Mouse (Mus musculus): ENCODE measurements at regions not wholly inside any gene's neighbourhood (a gene's known extent, or its start where the extent isn't known, plus 50 kb on each side); places are given as distances from the start of the nearest gene placed in this dataset.

DNA sequence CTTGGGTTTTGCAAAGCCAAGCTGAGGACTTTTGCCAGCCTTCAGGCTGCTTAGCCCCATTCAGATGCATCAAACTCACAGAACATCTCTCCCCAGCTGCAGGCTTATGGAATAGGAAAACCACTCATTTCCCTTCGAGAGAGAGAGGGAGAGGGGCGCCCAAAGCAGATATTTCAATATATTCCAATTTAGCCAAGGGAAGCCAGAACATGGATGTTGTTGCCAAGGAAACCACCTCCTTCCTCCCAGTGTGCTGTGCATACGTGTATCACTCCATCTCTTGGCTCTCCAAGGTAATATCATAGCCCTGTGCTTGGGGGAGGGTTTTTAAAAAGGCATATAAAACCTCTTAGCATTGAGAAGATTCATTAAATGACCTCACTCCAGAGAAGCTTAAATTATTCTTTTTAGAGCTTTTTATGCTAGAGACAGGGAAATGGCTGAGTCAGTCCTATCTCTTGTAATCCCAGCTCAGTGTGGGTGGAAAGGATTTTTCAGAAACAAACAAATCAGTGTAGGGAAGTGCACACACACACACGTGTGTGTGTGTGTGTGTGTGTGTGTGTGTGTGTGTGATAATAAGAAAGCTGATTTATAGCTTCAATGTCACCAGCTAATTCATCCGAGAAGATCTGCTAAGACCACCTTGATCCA is 245.1 kb downstream of the Rps24 start:
- DNase-seq (ENCODE audit: low read depth, low spot score): no peak

- DNase-seq (ENCODE audit: low read depth, low spot score): no peak
Measured at GRCm38 (mm10) chr14:24733326-24733725, 246.4 kb downstream of the Rps24 start.

- DNase-seq (ENCODE audit: low read depth, low spot score): no peak
Measured at GRCm38 (mm10) chr14:24738869-24739268, 251.9 kb downstream of the Rps24 start.

GRCm38 (mm10) chr14:24744451-24744850 is 257.5 kb downstream of the Rps24 start:
- DNase-seq (ENCODE audit: low read depth, low spot score): no peak

- DNase-seq (ENCODE audit: low read depth, low spot score): no peak
Measured at GRCm38 (mm10) chr14:24745730-24746129, 258.8 kb downstream of the Rps24 start.

- no peak for DNase-seq (ENCODE audit: low read depth, low spot score)
Measured at GRCm38 (mm10) chr14:24747471-24747795, 260.5 kb downstream of the Rps24 start.

DNA sequence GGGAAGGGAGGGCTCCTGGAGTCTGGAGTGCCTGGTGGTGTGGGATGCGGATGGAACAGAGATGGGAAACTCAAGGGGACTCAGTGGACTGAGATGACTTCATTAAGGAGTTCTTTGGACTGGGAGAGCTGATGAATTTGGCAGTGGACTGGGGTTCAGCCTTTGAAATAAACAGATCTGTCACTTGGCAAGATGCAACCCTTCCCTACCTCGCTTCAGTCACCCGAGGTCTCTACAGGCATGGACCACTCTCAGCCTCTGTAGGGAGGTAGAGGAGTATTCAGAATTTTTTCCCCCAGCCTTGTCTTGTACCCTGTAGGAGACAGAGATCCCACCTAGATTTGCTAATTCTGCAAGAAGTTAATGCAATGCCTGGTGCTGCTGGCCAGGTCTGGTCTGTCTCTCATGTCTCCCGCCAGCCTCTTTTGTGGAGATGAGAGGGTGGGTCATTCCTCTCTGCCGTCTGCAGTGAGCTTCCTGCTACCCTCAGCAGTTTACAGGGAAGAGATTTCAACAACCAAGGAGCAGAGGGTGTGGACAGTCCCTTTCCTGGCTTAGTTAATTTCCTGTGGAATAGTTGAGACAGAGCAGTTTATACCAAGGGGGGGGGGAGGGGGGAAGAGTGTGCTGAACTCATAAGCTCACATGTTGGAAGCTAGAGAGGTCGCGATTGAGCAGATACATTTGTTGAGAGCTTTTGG is 261.0 kb downstream of the Rps24 start:
- no peak for DNase-seq (ENCODE audit: low read depth, low spot score)

DNA sequence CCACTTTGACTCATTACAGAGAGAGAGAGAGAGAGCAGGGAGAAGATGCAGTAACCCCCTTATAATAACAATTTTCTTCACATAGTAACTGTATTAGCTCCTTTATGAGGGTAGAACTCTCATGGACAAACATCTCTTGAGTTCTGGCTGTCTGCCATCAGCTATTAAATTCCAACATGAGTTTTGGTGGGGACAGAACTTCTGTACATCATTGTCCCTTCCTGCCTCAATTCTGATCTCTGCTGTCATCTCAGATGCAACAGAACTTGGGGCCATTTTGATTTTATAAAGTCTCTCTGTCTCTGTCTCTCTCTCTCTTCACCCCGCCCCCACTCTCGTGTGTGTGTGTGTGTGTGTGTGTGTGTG is 261.6 kb downstream of the Rps24 start:
- DNase-seq (ENCODE audit: low read depth, low spot score): no peak

DNA sequence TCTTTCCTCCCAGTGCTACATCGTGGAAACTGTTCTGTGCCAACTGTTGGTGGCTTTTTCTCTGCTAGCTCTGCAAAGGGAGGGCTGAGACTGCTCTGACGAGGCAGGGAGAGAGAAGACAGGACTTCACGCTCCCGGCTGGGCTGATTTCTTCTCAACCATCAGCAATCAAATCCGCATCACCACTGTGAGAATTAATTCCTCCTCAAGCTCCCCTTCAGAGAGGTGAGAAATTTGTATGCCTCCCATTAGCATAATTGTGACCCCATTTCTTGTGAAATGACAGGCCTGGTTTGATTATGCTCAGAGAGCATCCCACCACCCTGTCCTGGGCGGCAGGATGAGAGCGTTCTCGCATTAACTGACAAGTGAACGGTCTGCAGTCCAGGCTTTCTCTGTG is 262.4 kb downstream of the Rps24 start:
- DNase-seq (ENCODE audit: low read depth, low spot score): no peak

DNA sequence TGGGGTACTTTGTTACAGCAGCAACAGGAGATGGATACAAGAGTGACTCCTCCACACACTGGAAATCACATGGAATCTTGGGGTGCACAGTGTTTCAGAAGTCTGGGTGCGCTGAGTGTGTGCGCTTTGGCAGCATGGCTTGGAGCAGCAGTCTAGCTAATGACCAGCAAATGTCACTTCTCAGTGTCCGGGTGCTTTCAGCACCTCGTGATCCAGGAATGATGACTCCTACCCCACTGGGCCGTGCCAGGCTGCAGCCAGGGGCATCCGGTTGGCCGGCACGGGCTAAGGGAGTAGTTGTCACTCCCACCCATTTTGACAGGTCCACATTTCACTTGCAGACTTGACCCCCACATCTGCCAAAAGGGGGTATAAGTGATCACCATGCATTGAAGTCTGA is 264.3 kb downstream of the Rps24 start:
- no peak for DNase-seq (ENCODE audit: low read depth, low spot score)

DNA sequence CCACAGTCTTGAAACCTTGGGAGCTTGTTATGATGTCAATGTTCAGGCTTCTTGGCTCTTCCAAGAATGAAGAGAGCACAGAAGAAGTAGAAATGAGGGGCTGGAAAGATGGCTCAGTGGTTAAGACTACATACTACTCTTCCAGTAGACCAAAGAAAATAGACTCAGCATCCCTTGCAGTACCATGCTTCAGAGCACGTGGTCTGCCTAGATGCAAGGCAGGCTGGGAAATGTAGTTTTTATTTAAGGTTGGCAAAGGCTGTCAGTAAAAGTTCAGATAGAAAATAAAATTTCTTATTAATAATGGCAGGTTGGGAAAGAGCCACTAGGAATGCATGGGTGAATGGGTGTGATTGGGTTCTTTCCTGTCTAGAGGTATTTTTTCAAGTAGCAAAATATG is 267.8 kb downstream of the Rps24 start:
- no peak for DNase-seq (ENCODE audit: low read depth, low spot score)

- DNase-seq (ENCODE audit: low read depth, low spot score): no peak
Measured at GRCm38 (mm10) chr14:24755426-24756117, 268.6 kb downstream of the Rps24 start.

- no peak for DNase-seq (ENCODE audit: low read depth, low spot score)
Measured at GRCm38 (mm10) chr14:24757302-24757701, 270.4 kb downstream of the Rps24 start.

DNA sequence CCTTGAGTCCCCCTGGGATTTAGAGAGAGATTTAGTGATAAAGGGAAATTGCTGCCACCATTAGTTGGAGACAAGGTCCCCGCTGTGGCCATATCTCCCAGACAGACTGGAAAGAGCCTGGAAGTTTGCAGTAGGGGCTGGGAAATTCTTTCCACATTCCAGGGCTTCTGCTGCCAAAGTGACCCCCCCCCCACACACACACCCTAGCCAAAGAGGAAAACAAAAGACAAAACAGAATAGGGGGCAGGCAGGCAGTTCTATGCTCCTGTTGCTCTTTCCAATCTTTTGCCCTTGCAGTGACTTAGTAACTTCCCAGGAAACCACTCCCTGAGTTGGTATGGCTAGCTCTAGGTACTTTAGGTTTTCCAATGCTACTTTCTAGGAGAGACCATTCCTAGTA is 270.9 kb downstream of the Rps24 start:
- DNase-seq (ENCODE audit: low read depth, low spot score): no peak

- no peak for DNase-seq (ENCODE audit: low read depth, low spot score)
Measured at GRCm38 (mm10) chr14:24760926-24761325, 274.0 kb downstream of the Rps24 start.

DNA sequence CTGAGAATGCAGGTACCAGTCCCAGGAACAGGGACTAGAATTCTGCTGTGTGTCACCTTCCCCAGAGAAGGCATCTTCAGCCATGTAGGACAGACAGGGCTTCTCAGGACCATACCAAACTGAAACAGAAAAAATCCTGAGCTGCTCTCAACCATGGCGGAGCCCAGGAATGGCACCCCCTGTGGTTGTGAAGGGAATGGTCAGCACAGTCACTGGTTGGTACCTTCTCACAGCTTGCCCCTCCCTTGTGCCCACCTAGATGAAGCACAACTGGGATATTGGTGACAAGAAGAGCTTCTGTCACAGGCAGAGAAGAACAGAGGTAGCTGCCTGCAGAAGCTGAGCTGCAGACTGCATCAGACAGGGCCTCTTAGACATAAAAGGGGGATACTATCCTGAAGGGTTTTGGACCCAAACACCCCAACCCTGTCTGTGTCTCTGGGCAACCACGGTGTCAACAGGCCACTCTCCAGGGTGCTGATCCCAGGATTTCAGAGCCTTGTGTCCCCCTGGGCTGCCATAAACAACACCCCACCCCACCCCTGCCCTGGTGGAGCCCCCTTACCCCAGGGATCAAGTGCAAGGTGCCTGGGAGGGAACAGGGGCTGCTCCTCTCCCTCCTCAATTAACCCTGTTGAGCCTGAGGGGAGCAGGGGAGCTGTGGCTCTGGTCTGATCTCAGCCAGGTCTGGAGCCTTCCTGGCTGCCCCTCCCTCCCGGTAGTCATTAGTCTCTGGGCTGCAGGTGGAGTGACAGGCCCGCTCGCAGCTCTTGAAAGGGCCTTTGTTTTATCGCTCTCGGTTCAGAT is 275.7 kb downstream of the Rps24 start:
- DNase-seq (ENCODE audit: low read depth, low spot score): peak; percentile 58

GRCm38 (mm10) chr14:24763275-24763812 is 276.4 kb downstream of the Rps24 start:
- no peak for DNase-seq (ENCODE audit: low read depth, low spot score)

DNA sequence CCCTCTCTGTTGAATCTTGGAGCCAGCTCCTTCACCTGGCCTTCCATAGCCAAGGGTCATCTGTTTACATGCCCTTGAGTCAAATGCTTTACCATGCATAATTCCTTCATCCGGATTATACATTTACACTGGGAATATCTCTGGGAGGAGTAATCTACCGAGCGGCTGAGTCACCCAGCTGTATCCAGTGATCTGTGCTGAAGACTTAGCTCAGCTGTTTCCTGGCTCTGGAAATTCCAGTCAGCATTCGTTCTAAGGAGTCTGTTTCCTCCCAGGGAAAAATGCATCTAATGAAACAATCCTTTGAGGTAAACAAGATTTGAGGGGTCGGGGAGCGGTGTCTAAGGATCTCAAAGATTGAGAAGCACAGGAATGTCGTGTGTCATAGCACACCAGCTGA is 276.9 kb downstream of the Rps24 start:
- DNase-seq (ENCODE audit: low read depth, low spot score): no peak

- no peak for DNase-seq (ENCODE audit: low read depth, low spot score)
Measured at GRCm38 (mm10) chr14:24766260-24766659, 279.3 kb downstream of the Rps24 start.

DNA sequence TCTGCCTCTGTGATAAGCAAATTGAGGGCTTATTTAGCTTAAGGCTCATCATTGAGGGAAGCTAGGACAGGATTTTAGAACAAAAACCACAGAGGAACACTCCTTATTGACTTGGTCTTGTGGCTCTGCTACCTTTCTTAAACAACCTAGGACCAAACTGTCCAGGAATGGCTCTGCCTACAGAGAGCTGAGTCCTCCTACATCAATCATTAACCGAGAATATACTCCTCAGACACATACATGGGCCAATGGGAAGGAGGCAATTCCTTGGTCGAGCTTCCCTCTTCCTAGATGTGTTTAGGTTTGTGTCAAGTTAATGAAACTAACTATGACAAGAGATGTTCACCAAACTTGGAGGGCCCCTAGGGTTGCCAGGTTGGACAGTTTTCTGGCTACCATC is 279.8 kb downstream of the Rps24 start:
- DNase-seq (ENCODE audit: low read depth, low spot score): no peak

DNA sequence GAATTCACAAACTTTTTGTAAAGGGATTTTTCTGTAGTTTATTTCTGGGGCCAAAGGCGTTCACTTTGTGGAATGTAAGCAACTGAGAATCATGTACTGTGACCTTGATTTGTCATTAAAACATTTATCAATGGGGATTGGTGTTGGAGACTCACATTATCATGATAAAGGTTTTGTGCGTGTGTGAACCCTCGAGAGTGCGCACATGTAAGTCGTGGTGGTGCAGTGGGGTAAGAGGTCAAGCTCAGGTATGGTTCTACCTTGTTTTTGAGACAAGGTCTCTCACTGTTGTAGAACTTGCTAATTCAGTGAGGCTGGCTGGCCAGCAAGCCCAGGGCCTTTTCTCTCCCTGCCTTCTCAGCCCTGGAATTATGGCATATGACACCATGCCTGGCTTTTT is 280.4 kb downstream of the Rps24 start:
- no peak for DNase-seq (ENCODE audit: low read depth, low spot score)

DNA sequence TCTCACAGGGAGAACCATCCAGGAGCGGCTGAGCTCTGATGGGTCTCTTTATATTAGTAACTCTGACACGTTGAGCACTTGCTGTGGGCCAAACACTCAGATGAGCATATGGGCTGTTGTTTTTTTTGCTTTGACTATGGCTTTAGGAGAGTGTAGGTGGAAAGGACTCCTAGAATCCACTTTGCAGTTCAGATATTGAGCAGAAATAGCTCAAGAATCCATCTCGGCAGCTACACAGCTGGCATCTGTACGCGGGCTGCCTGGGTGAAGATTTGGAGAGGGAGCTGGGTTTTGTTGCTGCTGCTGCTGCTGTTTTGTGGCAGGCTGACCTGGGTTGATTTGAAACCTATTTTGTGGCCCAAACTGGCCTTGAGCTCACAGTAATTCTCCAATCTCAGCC is 281.0 kb downstream of the Rps24 start:
- DNase-seq (ENCODE audit: low read depth, low spot score): no peak
